Mouse (Mus musculus) CH12.LX (cell line): ENCODE results near the gene Areg. TPM values are rescaled to one million over a fixed set of nuclear protein-coding genes. Genes with fewer than 3 reads are reported as not detected.

Experiments
- DNase-seq: peaks from one replicate; pipeline ENCODE4 v3.0.0-alpha.2; 2013; ENCODE audit errors: extremely low read depth
- H3K27ac ChIP-seq: 2 replicates; pipeline ENCODE4 v1.5.1; 2012; ENCODE audit warnings: low read depth, mild to moderate bottlenecking, control low read depth, moderate library complexity; ENCODE audit not compliant: insufficient read depth
- H3K27me3 ChIP-seq: replicated peaks from 2 replicates; pipeline ENCODE3; 2012; ENCODE audit warnings: inconsistent platforms
- H3K36me3 ChIP-seq, 2 experiments: replicated peaks in 1 of 2; 2 replicates each; pipeline versions ENCODE3 to v1.6.1; 2012; ENCODE audit warnings: inconsistent platforms in 1 of 2, low read length in 1 of 2, mild to moderate bottlenecking in 1 of 2, mixed read lengths in 1 of 2, moderate library complexity in 1 of 2; ENCODE audit not compliant: control insufficient read depth in 1 of 2, insufficient read depth in 1 of 2
- H3K4me1 ChIP-seq, 2 experiments: 2 replicates each; pipeline ENCODE4 v1.6.1; 2012; ENCODE audit warnings: inconsistent platforms in 1 of 2, moderate library complexity in 1 of 2; ENCODE audit not compliant: insufficient read depth in 2 of 2, control insufficient read depth in 1 of 2
- H3K4me2 ChIP-seq: 2 replicates; pipeline ENCODE4 v1.6.1; 2012; ENCODE audit warnings: low read depth, mild to moderate bottlenecking, control low read depth; ENCODE audit not compliant: poor library complexity, insufficient read depth, severe bottlenecking
- H3K4me3 ChIP-seq, 3 experiments: fragments of 150-350 bp in 1 of 3; sonication (generic) in 1 of 3; replicated peaks in 1 of 3; 2 replicates each; pipeline versions ENCODE3 to v1.5.1; 2011 to 2012; ENCODE audit warnings: low read depth in 2 of 3, low read length in 2 of 3, mild to moderate bottlenecking in 2 of 3, moderate library complexity in 2 of 3, control low read depth in 1 of 3, improper control_type of control experiment in 1 of 3, inconsistent platforms in 1 of 3, mixed read lengths in 1 of 3; ENCODE audit not compliant: poor library complexity in 1 of 3
- H3K79me2 ChIP-seq: replicated peaks from 2 replicates; pipeline ENCODE4 v1.6.1; 2012; ENCODE audit warnings: mild to moderate bottlenecking, moderate library complexity; ENCODE audit not compliant: control insufficient read depth, poor library complexity, insufficient read depth, severe bottlenecking; ENCODE audit errors: extremely low read depth
- H3K9ac ChIP-seq: 2 replicates; pipeline ENCODE4 v1.6.1; 2012; ENCODE audit warnings: low read depth, mild to moderate bottlenecking, control low read depth, moderate library complexity; ENCODE audit not compliant: insufficient read depth
- H3K9me3 ChIP-seq: replicated peaks from 2 replicates; pipeline ENCODE3; 2012; ENCODE audit warnings: low read length, inconsistent platforms, mixed read lengths
- CHD1 ChIP-seq: IDR thresholded peaks from 2 replicates; pipeline ENCODE4 v1.6.1; 2012; ENCODE audit warnings: low read depth, low read length, improper control_type of control experiment, inconsistent platforms
- CHD2 ChIP-seq: IDR thresholded peaks from 2 replicates; pipeline ENCODE4 v1.6.1; 2011; ENCODE audit warnings: low read length, improper control_type of control experiment
- CTCF ChIP-seq, 2 experiments: IDR thresholded peaks in 1 of 2; conservative IDR thresholded peaks in 1 of 2; 2 replicates each; pipeline ENCODE4 v1.5.1; 2011 to 2012; ENCODE audit warnings: low read depth in 2 of 2, low read length in 2 of 2, improper control_type of control experiment in 1 of 2, inconsistent platforms in 1 of 2, mild to moderate bottlenecking in 1 of 2, moderate library complexity in 1 of 2
- ELF1 ChIP-seq: IDR thresholded peaks from 2 replicates; pipeline ENCODE4 v1.6.1; 2014; ENCODE audit warnings: low read depth, mild to moderate bottlenecking, inconsistent platforms, low read length, improper control_type of control experiment
- GABPA ChIP-seq: IDR thresholded peaks from 2 replicates; pipeline ENCODE4 v1.6.1; 2012; ENCODE audit warnings: low read depth, low read length, improper control_type of control experiment, inconsistent platforms; ENCODE audit not compliant: insufficient replicate concordance
- HCFC1 ChIP-seq: IDR thresholded peaks from 2 replicates; pipeline ENCODE4 v1.6.1; 2012; ENCODE audit warnings: low read depth, mild to moderate bottlenecking, inconsistent platforms, low read length, improper control_type of control experiment
- JUN ChIP-seq: IDR thresholded peaks from 2 replicates; pipeline ENCODE4 v1.6.1; 2011; ENCODE audit warnings: low read depth, mild to moderate bottlenecking, low read length, improper control_type of control experiment, moderate library complexity; ENCODE audit not compliant: insufficient read depth
- JUND ChIP-seq: conservative IDR thresholded peaks from 2 replicates; pipeline ENCODE4 v1.6.1; 2011; ENCODE audit warnings: low read depth, low read length, improper control_type of control experiment
- KAT2A ChIP-seq: IDR thresholded peaks from 2 replicates; pipeline ENCODE4 v1.6.1; 2012; ENCODE audit warnings: low read length, improper control_type of control experiment, inconsistent platforms; ENCODE audit not compliant: insufficient replicate concordance
- MAFK ChIP-seq: IDR thresholded peaks from 2 replicates; pipeline ENCODE4 v1.6.1; 2011; ENCODE audit warnings: low read length, improper control_type of control experiment; ENCODE audit not compliant: insufficient replicate concordance
- MEF2A ChIP-seq: IDR thresholded peaks from 2 replicates; pipeline ENCODE4 v1.6.1; 2014; ENCODE audit warnings: low read depth, mild to moderate bottlenecking, inconsistent platforms, low read length, improper control_type of control experiment, borderline replicate concordance
- MXI1 ChIP-seq: IDR thresholded peaks from 2 replicates; pipeline ENCODE4 v1.6.1; 2011; ENCODE audit warnings: mild to moderate bottlenecking, low read depth, low read length, improper control_type of control experiment
- RAD21 ChIP-seq: IDR thresholded peaks from 2 replicates; pipeline ENCODE4 v1.6.1; 2011; ENCODE audit warnings: low read depth, mild to moderate bottlenecking, low read length, improper control_type of control experiment, moderate library complexity
- SIN3A ChIP-seq: IDR thresholded peaks from 2 replicates; pipeline ENCODE4 v1.6.1; 2012; ENCODE audit warnings: low read length, improper control_type of control experiment, inconsistent platforms
- SMC3 ChIP-seq: IDR thresholded peaks from 2 replicates; pipeline ENCODE4 v1.6.1; 2011; ENCODE audit warnings: low read depth, low read length, improper control_type of control experiment
- USF1 ChIP-seq: IDR thresholded peaks from 2 replicates; pipeline ENCODE4 v1.6.1; 2014; ENCODE audit warnings: low read depth, mild to moderate bottlenecking, inconsistent platforms, low read length, improper control_type of control experiment
- USF2 ChIP-seq: conservative IDR thresholded peaks from 2 replicates; pipeline ENCODE4 v1.6.1; 2011; ENCODE audit warnings: low read depth, low read length, improper control_type of control experiment
- ZC3H11A ChIP-seq: IDR thresholded peaks from 2 replicates; pipeline ENCODE4 v1.6.1; 2012; ENCODE audit warnings: low read depth, mild to moderate bottlenecking, inconsistent platforms, low read length, improper control_type of control experiment
- ZMIZ1 ChIP-seq: IDR thresholded peaks from 2 replicates; pipeline ENCODE4 v1.6.1; 2012; ENCODE audit warnings: low read depth, mild to moderate bottlenecking, inconsistent platforms, low read length, improper control_type of control experiment
- ZNF384 ChIP-seq: IDR thresholded peaks from 2 replicates; pipeline ENCODE4 v1.6.1; 2012; ENCODE audit warnings: low read depth, low read length, improper control_type of control experiment, inconsistent platforms
- dilution Hi-C: fragments of 300-500 bp; cut with MboI; formaldehyde crosslinking; loops from 2 replicates; pipeline ENCODE4 v1.14.3; 2020; ENCODE audit warnings: low sequenced_read_pairs; ENCODE audit not compliant: extremely low pct_unique_long_range_greater_than_20kb, extremely low pct_ligation_motif_present
- in situ Hi-C: fragments of 300-500 bp; cut with MboI; formaldehyde crosslinking; loops from 3 replicates; pipeline ENCODE4 v1.14.3; 2019; ENCODE audit warnings: low sequenced_read_pairs, low pct_ligation_motif_present, low pct_unique_long_range_greater_than_20kb, mixed read lengths
- polyA plus RNA-seq: library from polyadenylated mRNA; unstranded; fragments of >175 nt; gene quantifications from 2 replicates; pipeline ENCODE4 v1.2.1, GENCODE M21; 2012; ENCODE audit warnings: low read depth; ENCODE audit not compliant: insufficient read length
- total RNA-seq, 2 experiments: library from RNA; depleted of rRNA; stranded (reverse); fragments of 300-350 nt in 1 of 2; fragments of >200 nt in 1 of 2; gene quantifications; 2 replicates each; pipeline ENCODE4 v1.2.3; 2012 to 2014

Areg gene
- total and polyA plus RNA-seq, 3 experiments = not detected

GRCm38 (mm10) chr5:91166601-91167000 is 27.2 kb downstream of the Areg start:
- Histone ChIP-seq H3K4me3 (no peak overlapping the region), H3K9ac (no peak overlapping the region), H3K9me3 (no peaks in the 10 kb centered on the region), H3K27ac (no peak overlapping the region), H3K27me3 (no peaks in the 10 kb centered on the region), H3K36me3 (no peaks in the 10 kb centered on the region), H3K4me2 (no peak overlapping the region), H3K79me2 (no peaks in the 10 kb centered on the region), H3K4me1 (no peaks in the 10 kb centered on the region)
- DNase-seq = no peak
- no peak for TF ChIP-seq SIN3A
- TF ChIP-seq CHD2 = no peak
- no peak for TF ChIP-seq HCFC1
- no peak for TF ChIP-seq USF2
- no peak for TF ChIP-seq CHD1
- no peak for TF ChIP-seq ZMIZ1
- no peak for TF ChIP-seq USF1
- in situ Hi-C loops (no loop called here), dilution Hi-C loops (no loop called here)

- H3K9ac ChIP-seq = no peak overlapping the region
- no peak for DNase-seq
- H3K4me3 ChIP-seq = no peak overlapping the region
- dilution Hi-C loops = no loop called here
- no peaks in the 10 kb centered on the region for H3K4me1 ChIP-seq
- H3K9me3 ChIP-seq = no peaks in the 10 kb centered on the region
- no peaks in the 10 kb centered on the region for H3K27me3 ChIP-seq
- no peak overlapping the region for H3K4me2 ChIP-seq
- in situ Hi-C loops = no loop called here
- no peak for TF ChIP-seq SIN3A
- TF ChIP-seq CTCF (conservative IDR thresholded peaks at IDR 0.05 in 1 of 2, IDR thresholded peaks at IDR 0.05 in 1 of 2; ENCODE audit: low read depth in 2 of 2, low read length in 2 of 2) = no peak
- TF ChIP-seq MAFK = no peak
- TF ChIP-seq MXI1 = no peak
- no peak for TF ChIP-seq MEF2A
- no peak for TF ChIP-seq ELF1
- TF ChIP-seq JUND = no peak
- no peak for TF ChIP-seq RAD21
- no peak for TF ChIP-seq KAT2A
- TF ChIP-seq ZC3H11A = no peak
- no peak for TF ChIP-seq JUN
- no peak for TF ChIP-seq SMC3
- TF ChIP-seq ZNF384 = no peak
- TF ChIP-seq USF2 = no peak
- TF ChIP-seq GABPA = no peak
- no peak for TF ChIP-seq USF1
- H3K27ac ChIP-seq = no peak overlapping the region
- no peaks in the 10 kb centered on the region for H3K79me2 ChIP-seq
- no peaks in the 10 kb centered on the region for H3K36me3 ChIP-seq
Measured at GRCm38 (mm10) chr5:91176397-91176796, 37.0 kb downstream of the Areg start.
